Mouse (Mus musculus) intestine, embryonic 16.5 days (tissue): ENCODE results near the gene Aip. TPM values are rescaled to one million over a fixed set of nuclear protein-coding genes. Genes with fewer than 3 reads are reported as not detected.

Source experiments
- ATAC-seq: fragments of 200-750 bp; cut with Nextera tagmentation; 2 replicates; pipeline ENCODE4 v1.8.0; 2017; ENCODE audit warnings: moderate TSS enrichment, moderate library complexity
- H3K27ac ChIP-seq: fragments of 300-500 bp; sonication (generic); 2 replicates; pipeline ENCODE4 v1.5.1; 2014; ENCODE audit warnings: mild to moderate bottlenecking, low read length
- H3K27me3 ChIP-seq: fragments of 300-500 bp; sonication (generic); replicated peaks from 2 replicates; pipeline ENCODE4 v1.6.1; 2014; ENCODE audit warnings: low read length, control low read depth, mixed read lengths; ENCODE audit not compliant: control insufficient read depth, insufficient read depth
- H3K36me3 ChIP-seq: fragments of 300-500 bp; sonication (generic); 2 replicates; pipeline ENCODE4 v1.6.1; 2014; ENCODE audit warnings: low read length, control low read depth; ENCODE audit not compliant: control insufficient read depth, insufficient read depth
- H3K4me1 ChIP-seq: fragments of 300-500 bp; sonication (generic); 2 replicates; pipeline ENCODE4 v1.6.1; 2014; ENCODE audit warnings: low read length, control low read depth, mixed read lengths; ENCODE audit not compliant: control insufficient read depth, insufficient read depth
- H3K4me2 ChIP-seq: fragments of 300-500 bp; sonication (generic); 2 replicates; pipeline ENCODE4 v1.6.1; 2014; ENCODE audit warnings: low read depth, low read length, control low read depth
- H3K4me3 ChIP-seq: fragments of 300-500 bp; sonication (generic); 2 replicates; pipeline ENCODE4 v1.5.1; 2014; ENCODE audit warnings: mild to moderate bottlenecking, low read length
- H3K9ac ChIP-seq: fragments of 300-500 bp; sonication (generic); 2 replicates; pipeline ENCODE4 v1.6.1; 2014; ENCODE audit warnings: low read depth, low read length
- H3K9me3 ChIP-seq: fragments of 300-500 bp; sonication (generic); 2 replicates; pipeline ENCODE4 v1.6.1; 2016; ENCODE audit warnings: low read length, control low read depth; ENCODE audit not compliant: control insufficient read depth
- WGBS: fragments of 180-500 bp; shearing (Covaris S2); extraction: QIAGEN DNeasy Blood & Tissue Kit; methylation state at CpG from one replicate; pipeline ENCODE4 v1.1.7; 2014; 5-methylcytosine and 5-hydroxymethylcytosine counted together
- polyA plus RNA-seq: library from polyadenylated mRNA; unstranded; fragments of >200 nt; fragmentation: Nextera tagmentation; extraction: Ambion mirVana; gene quantifications from 2 replicates; pipeline ENCODE4 v1.2.1, GENCODE M21; 2015

Aip gene
- polyA plus RNA-seq, 1 experiment from 2014 or later, result 81.2 TPM

DNA sequence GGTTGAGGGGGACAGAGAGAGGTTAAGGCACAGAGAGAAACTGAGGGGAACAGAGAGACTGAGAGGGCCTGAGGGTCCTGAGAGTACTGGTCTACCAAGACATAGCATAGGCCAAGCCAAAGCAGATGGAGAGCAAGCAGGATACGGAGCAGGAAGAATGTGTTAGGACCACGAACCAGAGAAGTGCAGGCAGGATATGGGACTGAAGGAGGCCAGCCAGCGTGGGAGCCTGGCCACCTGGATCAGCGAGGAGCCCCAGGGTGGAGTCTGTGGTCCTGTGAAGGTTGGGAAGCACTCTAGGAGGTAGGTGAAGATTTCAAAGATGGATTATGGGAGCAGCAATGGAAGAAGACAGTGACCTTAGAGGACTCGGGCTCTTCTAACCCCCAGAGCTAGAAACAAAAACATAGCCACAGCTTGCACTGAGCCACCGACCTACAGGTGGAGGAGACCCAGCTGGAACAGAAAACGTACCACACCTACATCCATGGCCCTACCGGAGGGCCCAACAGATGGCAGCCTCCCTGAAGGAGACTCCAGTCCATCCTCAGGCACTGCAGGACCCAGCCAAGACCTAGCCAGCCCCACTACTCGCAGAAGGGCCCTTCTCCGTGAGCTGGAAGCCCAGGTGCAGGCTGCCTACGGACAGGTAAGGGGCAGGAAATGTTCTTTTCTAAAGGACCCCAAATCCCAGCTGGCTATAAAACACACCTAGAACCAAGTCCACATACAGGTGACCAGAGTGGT lies 43.3 kb downstream of the Aip start:
- no peak for ATAC-seq
- Histone ChIP-seq H3K4me2 (no peak overlapping the region), H3K36me3 (no peaks in the 10 kb centered on the region), H3K27ac (no peak overlapping the region), H3K9me3 (no peaks in the 10 kb centered on the region), H3K9ac (no peak overlapping the region), H3K4me1 (no peaks in the 10 kb centered on the region), H3K27me3 (no peaks in the 10 kb centered on the region), H3K4me3 (no peak overlapping the region)
- 75% methylated on average over 11 of the region's 11 CpGs for WGBS

DNA sequence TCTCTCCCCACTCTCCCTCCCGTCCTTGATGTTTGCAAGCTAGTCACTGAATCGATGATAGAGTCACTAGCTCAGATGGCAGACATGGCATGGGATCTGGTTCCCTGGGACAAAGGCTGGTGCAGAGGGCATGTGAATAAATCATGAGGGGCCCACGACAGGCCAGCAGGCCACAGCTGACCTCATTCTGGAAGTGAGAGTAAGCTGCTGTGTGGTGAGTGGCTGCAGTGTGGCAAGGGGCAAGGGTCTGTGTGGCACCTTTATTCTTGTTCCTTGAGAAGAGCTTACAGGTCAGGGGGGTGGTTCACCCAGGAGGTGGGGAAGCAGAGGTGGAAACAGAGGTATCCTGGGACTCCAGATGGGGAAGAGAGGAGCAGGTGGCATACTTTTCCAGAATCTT lies 44.3 kb downstream of the Aip start, which contains the start of gene Cabp2:
TSS of gene Cabp2 (plus strand) at position 185 of the 400 bp plus-strand sequence.
- Histone ChIP-seq H3K4me3 (no peak within 1 kb of the TSS), H3K4me2 (no peak within 1 kb of the TSS), H3K4me1 (no peaks in the 10 kb centered on the region), H3K9ac (no peak within 1 kb of the TSS), H3K27me3 (no peaks in the 10 kb centered on the region), H3K27ac (no peak within 1 kb of the TSS), H3K36me3 (no peaks in the 10 kb centered on the region), H3K9me3 (no peaks in the 10 kb centered on the region)
- ATAC-seq, result no peak
- 66% methylated on average over 3 of the region's 3 CpGs for WGBS

DNA sequence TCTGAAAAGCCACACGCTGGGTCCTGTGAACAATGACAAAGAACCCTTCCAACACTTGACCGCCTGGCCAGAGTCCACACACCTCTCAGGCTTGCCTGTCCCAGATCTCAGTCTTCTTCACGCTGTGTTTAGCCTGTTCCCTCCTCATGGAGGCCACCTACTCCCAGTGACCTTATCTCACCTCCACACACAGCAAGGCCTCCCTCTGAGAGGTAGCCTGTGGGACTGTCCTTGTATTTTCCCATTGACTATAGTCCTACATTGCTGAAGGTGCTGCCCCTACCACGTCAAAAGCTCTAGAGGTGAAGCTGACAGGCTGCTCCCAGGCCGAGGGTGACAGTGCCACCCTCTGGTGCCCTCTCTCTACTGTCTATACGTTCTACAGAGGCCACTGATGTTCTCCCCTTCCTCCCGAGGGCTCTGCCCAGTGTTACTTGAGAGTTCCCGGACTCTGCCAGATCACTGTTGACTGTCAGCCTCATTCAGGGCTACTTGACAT lies 45.1 kb downstream of the Aip start:
- ATAC-seq, result peak; percentile 33; the same call in 1 of the 2 replicates
- Histone ChIP-seq H3K4me1 (no peaks in the 10 kb centered on the region), H3K4me3 (no peak overlapping the region), H3K4me2 (no peak overlapping the region), H3K9ac (no peak overlapping the region), H3K27ac (no peak overlapping the region), H3K27me3 (no peaks in the 10 kb centered on the region), H3K36me3 (no peaks in the 10 kb centered on the region), H3K9me3 (no peaks in the 10 kb centered on the region)
- WGBS, result 69% methylated on average over 8 of the region's 8 CpGs

DNA sequence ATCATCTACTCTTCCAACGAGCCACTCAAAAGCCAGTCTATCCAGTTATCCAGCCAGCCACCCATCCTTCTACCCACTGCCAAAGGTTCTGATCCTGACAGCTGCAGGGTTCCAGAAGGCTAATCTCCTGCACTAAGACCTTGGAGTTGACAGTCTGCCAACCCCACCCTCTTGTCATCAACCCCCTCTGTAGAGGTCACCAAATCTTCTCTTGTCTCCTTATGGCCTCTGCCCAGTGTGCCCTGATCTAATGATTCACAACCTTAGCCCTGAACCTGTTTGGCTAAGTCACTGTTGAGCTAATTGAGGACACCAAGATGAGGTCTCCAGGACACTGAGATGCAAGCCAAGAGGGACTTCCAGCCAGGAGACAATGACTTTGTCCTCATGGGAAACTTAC lies 46.1 kb downstream of the Aip start:
- ATAC-seq, result no peak
- no peaks in the 10 kb centered on the region for H3K9me3 ChIP-seq
- WGBS, result 76% methylated on average over 1 of the region's 1 CpGs
- no peak overlapping the region for H3K9ac ChIP-seq
- H3K4me3 ChIP-seq, result no peak overlapping the region
- no peaks in the 10 kb centered on the region for H3K27me3 ChIP-seq
- H3K27ac ChIP-seq, result no peak overlapping the region
- H3K36me3 ChIP-seq, result no peaks in the 10 kb centered on the region
- H3K4me1 ChIP-seq, result no peaks in the 10 kb centered on the region
- no peak overlapping the region for H3K4me2 ChIP-seq

DNA sequence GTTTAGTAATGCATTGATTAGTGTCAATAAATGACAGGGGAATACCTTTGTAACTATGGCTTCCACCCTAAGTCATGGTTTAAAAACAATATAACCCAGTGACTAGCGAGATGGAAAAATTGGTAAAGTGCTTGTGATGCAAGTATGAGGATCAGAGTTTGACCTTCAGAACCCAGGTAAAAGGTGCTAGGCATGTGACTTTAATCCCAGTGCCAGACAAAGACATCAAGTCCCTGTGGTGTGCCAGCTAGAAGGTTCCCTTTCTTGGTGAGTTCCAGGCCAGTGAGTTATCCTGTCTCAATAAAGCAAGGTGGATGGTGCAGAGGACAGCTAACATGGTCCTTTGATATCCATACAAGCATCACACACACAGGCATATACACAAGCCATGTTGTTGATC lies 50.1 kb downstream of the Aip start:
- 92% methylated on average over 1 of the region's 1 CpGs for WGBS
- no peak for ATAC-seq
- Histone ChIP-seq H3K4me3 (no peak overlapping the region), H3K9me3 (no peaks in the 10 kb centered on the region), H3K27ac (no peak overlapping the region), H3K4me2 (no peak overlapping the region), H3K9ac (no peak overlapping the region), H3K27me3 (no peaks in the 10 kb centered on the region), H3K4me1 (peaks cover 5% of the 10 kb centered on the region; the same call in 1 of the 2 replicates), H3K36me3 (no peaks in the 10 kb centered on the region)

DNA sequence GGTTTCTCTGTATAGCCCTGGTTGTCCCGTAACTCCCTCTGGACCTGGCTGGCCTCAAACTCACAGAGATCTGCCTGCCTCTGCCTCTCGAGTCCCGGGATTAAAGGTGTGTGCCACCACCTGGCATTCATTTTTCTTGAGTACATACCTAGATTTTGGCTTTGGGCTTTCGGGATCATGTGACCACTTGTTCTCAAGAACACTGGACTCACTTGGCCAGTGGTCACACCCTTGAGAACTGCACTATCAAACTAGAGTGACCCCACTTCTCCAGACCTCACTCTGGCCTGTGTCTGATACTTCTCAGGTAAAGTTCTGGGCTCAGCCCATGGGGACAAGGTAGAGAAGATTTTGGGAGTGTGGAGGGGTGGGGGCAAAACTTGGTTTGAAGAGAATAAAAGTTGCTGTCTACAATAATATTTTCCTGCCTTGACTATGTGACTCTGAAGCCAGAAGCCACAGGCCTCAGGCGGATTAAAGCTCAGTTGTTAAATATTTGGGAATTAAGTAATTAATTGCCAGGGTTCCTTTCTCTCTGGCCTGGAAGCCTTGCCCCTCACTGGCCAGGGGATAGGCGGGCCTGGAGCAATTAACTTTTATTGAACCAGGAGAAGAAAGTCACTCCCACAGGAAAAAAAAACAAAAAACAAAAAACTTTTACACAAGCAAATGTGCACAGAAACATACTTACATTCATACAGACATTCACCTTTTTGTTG lies 52.8 kb downstream of the Aip start:
- 73% methylated on average over 6 of the region's 6 CpGs for WGBS
- Histone ChIP-seq H3K36me3 (no peaks in the 10 kb centered on the region), H3K4me2 (no peak overlapping the region), H3K4me1 (peaks cover 8% of the 10 kb centered on the region; the same call in 1 of the 2 replicates), H3K27ac (no peak overlapping the region), H3K27me3 (no peaks in the 10 kb centered on the region), H3K4me3 (no peak overlapping the region), H3K9ac (no peak overlapping the region), H3K9me3 (no peaks in the 10 kb centered on the region)
- no peak for ATAC-seq

DNA sequence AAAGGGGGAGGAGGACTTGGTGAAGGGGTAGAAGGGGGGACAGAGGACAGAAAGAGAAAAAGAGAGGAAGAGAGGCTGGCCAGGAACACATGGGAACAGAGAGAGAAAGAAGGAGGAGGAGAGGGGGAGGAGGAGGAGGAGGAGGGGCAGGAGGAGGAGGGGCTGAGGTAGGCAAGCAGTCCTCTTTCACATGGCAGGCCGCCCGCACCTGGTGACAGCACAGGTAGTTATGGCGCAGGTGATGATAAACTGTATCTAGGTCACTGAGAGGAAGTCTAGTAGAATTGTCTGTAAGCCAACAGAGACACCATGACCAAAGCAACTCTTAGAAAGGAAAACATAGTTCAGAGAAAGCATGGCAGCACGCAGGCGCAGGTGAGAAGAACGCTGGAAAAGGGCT lies 54.3 kb downstream of the Aip start:
- H3K4me3 ChIP-seq, result no peak overlapping the region
- H3K4me1 ChIP-seq, result peaks cover 8% of the 10 kb centered on the region; the same call in 1 of the 2 replicates
- H3K27me3 ChIP-seq, result no peaks in the 10 kb centered on the region
- WGBS, result 91% methylated on average over 6 of the region's 6 CpGs
- H3K4me2 ChIP-seq, result no peak overlapping the region
- H3K9ac ChIP-seq, result no peak overlapping the region
- H3K27ac ChIP-seq, result no peak overlapping the region
- no peaks in the 10 kb centered on the region for H3K36me3 ChIP-seq
- H3K9me3 ChIP-seq, result no peaks in the 10 kb centered on the region
- ATAC-seq, result no peak

DNA sequence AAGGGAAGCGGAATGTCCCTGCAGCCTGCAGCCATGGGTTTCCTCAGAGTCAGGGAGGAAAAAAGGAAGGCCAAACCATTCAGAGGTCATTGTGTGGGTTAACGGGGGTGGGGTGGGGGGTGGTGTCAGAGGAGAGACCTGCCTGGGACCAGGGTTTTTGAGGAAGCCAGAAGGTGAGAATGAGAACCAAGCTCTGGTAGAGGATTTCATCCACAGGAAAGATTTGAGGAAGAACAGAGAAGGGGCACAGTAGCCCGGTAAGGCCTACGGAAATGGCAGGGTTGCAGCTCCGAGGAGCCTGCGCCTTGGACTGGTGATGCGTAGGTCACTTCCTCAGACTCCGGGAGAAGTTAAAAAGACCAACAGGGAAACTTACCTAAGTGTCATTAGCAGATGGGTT lies 54.9 kb downstream of the Aip start:
- Histone ChIP-seq H3K4me2 (no peak overlapping the region), H3K4me1 (peaks cover 8% of the 10 kb centered on the region; the same call in 1 of the 2 replicates), H3K27ac (no peak overlapping the region), H3K9ac (no peak overlapping the region), H3K27me3 (no peaks in the 10 kb centered on the region), H3K4me3 (no peak overlapping the region), H3K9me3 (no peaks in the 10 kb centered on the region), H3K36me3 (no peaks in the 10 kb centered on the region)
- 84% methylated on average over 8 of the region's 8 CpGs for WGBS
- ATAC-seq, result no peak

DNA sequence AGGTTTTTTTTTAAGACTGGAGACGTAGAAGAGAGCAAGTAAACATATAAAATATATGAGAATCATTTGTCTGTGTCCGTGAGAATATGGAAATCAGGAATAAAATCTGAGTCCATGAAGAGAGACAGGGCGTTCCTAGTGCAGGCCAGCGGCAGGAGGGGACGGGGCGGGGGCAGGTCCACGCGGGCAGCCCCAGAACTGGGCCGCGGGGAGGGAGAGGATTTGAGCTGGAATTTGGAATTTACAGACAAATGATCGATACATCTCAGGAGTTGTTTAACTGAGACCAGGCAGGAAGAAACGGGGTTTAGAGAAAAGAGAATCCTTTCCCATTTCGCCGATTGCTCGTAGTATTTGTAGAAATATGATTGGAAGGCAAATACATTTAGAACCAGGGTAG lies 55.3 kb downstream of the Aip start:
- 70% methylated on average over 15 of the region's 15 CpGs for WGBS
- Histone ChIP-seq H3K9me3 (no peaks in the 10 kb centered on the region), H3K36me3 (no peaks in the 10 kb centered on the region), H3K27ac (no peak overlapping the region), H3K4me2 (no peak overlapping the region), H3K4me1 (peaks cover 8% of the 10 kb centered on the region; the same call in 1 of the 2 replicates), H3K4me3 (no peak overlapping the region), H3K9ac (no peak overlapping the region), H3K27me3 (no peaks in the 10 kb centered on the region)
- no peak for ATAC-seq
